Mouse (Mus musculus): ENCODE measurements around the gene Neb. TPM values are rescaled to one million over a fixed set of nuclear protein-coding genes. Genes with fewer than 3 reads are reported as not detected.

The Neb gene
- total and polyA plus RNA-seq, 3 experiments = 0.12 to 0.70 TPM; not detected in 1

DNA sequence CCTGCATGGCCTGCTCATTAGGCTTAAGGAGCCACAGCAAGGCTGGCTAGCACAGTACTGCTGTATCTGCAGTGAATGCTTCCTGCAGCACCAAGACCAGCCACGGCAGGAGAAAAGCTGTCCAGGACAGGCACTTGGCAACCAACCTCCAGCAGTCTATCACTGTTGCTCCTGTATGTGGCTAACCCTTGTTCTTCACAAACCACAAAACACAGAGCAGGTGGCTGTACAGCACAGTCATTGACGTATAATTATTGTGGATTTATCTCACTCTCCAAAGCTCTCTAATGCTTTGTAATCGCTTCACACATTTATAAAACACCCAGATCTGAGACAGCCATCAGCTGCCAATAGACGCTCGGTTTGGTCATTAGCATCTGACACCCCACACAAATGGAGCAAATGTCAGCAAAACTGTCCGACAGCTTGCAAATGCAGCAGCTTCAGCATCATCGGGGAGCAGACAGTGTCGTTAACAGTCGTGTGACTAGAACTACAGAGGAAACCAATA is 129.9 kb downstream of the Neb start:
- DNase-seq (ENCODE audit: low read depth, low spot score) = no peak

DNA sequence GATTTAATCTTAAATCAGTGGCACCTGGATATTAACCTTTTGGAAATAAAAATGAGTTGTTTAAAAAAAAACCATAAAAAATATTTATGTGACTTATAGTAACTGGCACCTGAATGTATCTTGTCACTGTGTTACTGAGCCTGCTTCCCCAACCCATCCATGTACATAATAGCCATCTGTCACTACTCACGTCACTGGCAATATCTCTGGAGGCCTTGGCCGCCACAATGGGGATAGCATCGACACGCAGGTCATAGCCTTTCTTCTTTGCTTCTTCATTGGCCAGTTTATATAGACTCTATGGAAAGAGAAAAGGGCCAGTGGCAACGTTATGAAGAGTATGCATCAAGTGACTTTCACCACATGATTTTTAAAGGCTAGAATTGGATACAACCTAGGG is 133.2 kb downstream of the Neb start:
- no peaks in the 10 kb centered on the region for H3K9me3 ChIP-seq (replicated peaks; ENCODE audit: insufficient read depth, low read length)

More for the DNA sequence above, 129.9 kb downstream of the Neb start:
- Histone ChIP-seq H3K4me3 (ENCODE audit: control insufficient read depth in 1 of 2, insufficient read depth in 1 of 2, low read depth in 2 of 2, low read length in 2 of 2) (no peak overlapping the region), H3K9ac (ENCODE audit: control insufficient read depth, low read depth, low read length, poor library complexity, severe bottlenecking) (no peak overlapping the region), H3K79me2 (ENCODE audit: control insufficient read depth, insufficient read depth, low read length, poor library complexity) (no peaks in the 10 kb centered on the region), H3K9me3 (replicated peaks; ENCODE audit: insufficient read depth, low read length) (no peaks in the 10 kb centered on the region), H3K27me3 (ENCODE audit: control insufficient read depth in 1 of 2, insufficient read depth in 2 of 2, low read length in 2 of 2) (no peaks in the 10 kb centered on the region), H3K36me3 (ENCODE audit: control insufficient read depth in 1 of 2, insufficient read depth in 2 of 2, low read length in 2 of 2) (no peaks in the 10 kb centered on the region), H3K27ac (ENCODE audit: control insufficient read depth, low read depth, low read length) (no peak overlapping the region), H3K4me1 (ENCODE audit: control insufficient read depth in 1 of 2, insufficient read depth in 2 of 2, low read length in 2 of 2) (no peaks in the 10 kb centered on the region)
- no peak for TF ChIP-seq E2F4 (IDR thresholded peaks at IDR 0.05; ENCODE audit: borderline replicate concordance, low read depth, low read length)

DNA sequence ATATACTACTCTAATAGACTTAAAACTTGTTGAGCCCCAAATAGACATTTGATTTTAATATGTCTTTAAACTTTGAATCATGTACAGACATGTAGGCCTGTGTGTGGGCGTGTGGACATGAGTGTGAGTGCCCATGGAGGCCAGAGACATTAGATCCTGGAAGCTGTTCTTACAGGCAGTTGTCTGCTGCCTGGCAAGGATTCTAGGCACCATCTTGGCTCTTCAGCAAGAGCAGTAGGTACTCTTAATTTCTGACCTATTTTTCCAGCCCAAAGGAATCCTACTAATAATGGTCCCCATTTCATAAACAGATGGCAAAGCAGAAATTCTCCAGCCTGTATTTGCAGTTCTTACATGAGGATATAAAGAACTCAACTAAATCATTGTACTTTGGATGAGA is 135.6 kb downstream of the Neb start:
- Histone ChIP-seq H3K27me3 (ENCODE audit: control insufficient read depth in 1 of 2, insufficient read depth in 2 of 2, low read length in 2 of 2) (no peaks in the 10 kb centered on the region), H3K79me2 (ENCODE audit: control insufficient read depth, insufficient read depth, low read length, poor library complexity) (no peaks in the 10 kb centered on the region), H3K4me3 (ENCODE audit: control insufficient read depth in 1 of 2, insufficient read depth in 1 of 2, low read depth in 2 of 2, low read length in 2 of 2) (no peak overlapping the region), H3K9ac (ENCODE audit: control insufficient read depth, low read depth, low read length, poor library complexity, severe bottlenecking) (no peak overlapping the region), H3K36me3 (ENCODE audit: control insufficient read depth in 1 of 2, insufficient read depth in 2 of 2, low read length in 2 of 2) (no peaks in the 10 kb centered on the region), H3K27ac (ENCODE audit: control insufficient read depth, low read depth, low read length) (no peak overlapping the region), H3K4me1 (ENCODE audit: control insufficient read depth in 1 of 2, insufficient read depth in 2 of 2, low read length in 2 of 2) (no peaks in the 10 kb centered on the region), H3K9me3 (replicated peaks; ENCODE audit: insufficient read depth, low read length) (no peaks in the 10 kb centered on the region)
- no peak for TF ChIP-seq POLR2AphosphoS2 (IDR thresholded peaks at IDR 0.05; ENCODE audit: low read length)
- TF ChIP-seq ELF1 (IDR thresholded peaks at IDR 0.05; ENCODE audit: low read depth, low read length) = no peak
- no peak for TF ChIP-seq POLR2AphosphoS5 (IDR thresholded peaks at IDR 0.05; ENCODE audit: borderline replicate concordance, low read depth, low read length)
- no peak for TF ChIP-seq EP300 (IDR thresholded peaks at IDR 0.05; ENCODE audit: low read depth in 1 of 2, low read length in 2 of 2)
- TF ChIP-seq MXI1 (IDR thresholded peaks at IDR 0.05; ENCODE audit: low read depth, low read length) = no peak
- TF ChIP-seq RAD21 (IDR thresholded peaks at IDR 0.05; ENCODE audit: low read depth, low read length) = no peak
- TF ChIP-seq TBP (IDR thresholded peaks at IDR 0.05; ENCODE audit: low read depth, low read length) = no peak
- no peak for TF ChIP-seq GABPA (IDR thresholded peaks at IDR 0.05; ENCODE audit: low read depth, low read length)
- TF ChIP-seq ZMIZ1 (IDR thresholded peaks at IDR 0.05; ENCODE audit: low read depth, low read length) = no peak
- no peak for TF ChIP-seq CHD1 (IDR thresholded peaks at IDR 0.05; ENCODE audit: low read depth, low read length)
- no peak for DNase-seq (ENCODE audit: low read depth, low spot score)

More for the DNA sequence above, 133.2 kb downstream of the Neb start:
- H3K4me3 ChIP-seq (ENCODE audit: control insufficient read depth in 1 of 2, insufficient read depth in 1 of 2, low read depth in 2 of 2, low read length in 2 of 2) = no peak overlapping the region
- H3K36me3 ChIP-seq (ENCODE audit: control insufficient read depth in 1 of 2, insufficient read depth in 2 of 2, low read length in 2 of 2) = no peaks in the 10 kb centered on the region
- TF ChIP-seq HCFC1 (IDR thresholded peaks at IDR 0.05; ENCODE audit: low read depth, low read length) = no peak
- TF ChIP-seq ZC3H11A (IDR thresholded peaks at IDR 0.05; ENCODE audit: low read depth, low read length) = no peak
- no peak for TF ChIP-seq NRF1 (IDR thresholded peaks at IDR 0.05; ENCODE audit: insufficient read depth, low read depth, low read length, poor library complexity, severe bottlenecking)
- no peak for TF ChIP-seq MXI1 (IDR thresholded peaks at IDR 0.05; ENCODE audit: low read depth, low read length)
- no peak for TF ChIP-seq MAZ (IDR thresholded peaks at IDR 0.05; ENCODE audit: low read depth, low read length)
- no peak for TF ChIP-seq SIN3A (IDR thresholded peaks at IDR 0.05; ENCODE audit: low read length)
- no peak for TF ChIP-seq RCOR1 (IDR thresholded peaks at IDR 0.05; ENCODE audit: low read depth, low read length)
- no peak for TF ChIP-seq ZNF384 (IDR thresholded peaks at IDR 0.05; ENCODE audit: low read depth, low read length)
- no peak for TF ChIP-seq SMC3 (IDR thresholded peaks at IDR 0.05; ENCODE audit: low read depth, low read length)
- TF ChIP-seq MAX (IDR thresholded peaks at IDR 0.05; ENCODE audit: low read length) = no peak
- TF ChIP-seq ELF1 (IDR thresholded peaks at IDR 0.05; ENCODE audit: low read depth, low read length) = no peak
- TF ChIP-seq CHD2 (IDR thresholded peaks at IDR 0.05; ENCODE audit: low read length) = no peak
- no peak for TF ChIP-seq POLR2AphosphoS2 (IDR thresholded peaks at IDR 0.05; ENCODE audit: low read length)
- no peak for TF ChIP-seq UBTF (IDR thresholded peaks at IDR 0.05; ENCODE audit: borderline replicate concordance, insufficient read depth, low read depth, low read length)
- TF ChIP-seq POLR2AphosphoS5 (IDR thresholded peaks at IDR 0.05; ENCODE audit: borderline replicate concordance, low read depth, low read length) = no peak
- no peaks in the 10 kb centered on the region for H3K79me2 ChIP-seq (ENCODE audit: control insufficient read depth, insufficient read depth, low read length, poor library complexity)
- no peak overlapping the region for H3K9ac ChIP-seq (ENCODE audit: control insufficient read depth, low read depth, low read length, poor library complexity, severe bottlenecking)
- no peak for DNase-seq (ENCODE audit: low read depth, low spot score)
- H3K4me1 ChIP-seq (ENCODE audit: control insufficient read depth in 1 of 2, insufficient read depth in 2 of 2, low read length in 2 of 2) = no peaks in the 10 kb centered on the region
- H3K27ac ChIP-seq (ENCODE audit: control insufficient read depth, low read depth, low read length) = no peak overlapping the region
- no peaks in the 10 kb centered on the region for H3K27me3 ChIP-seq (ENCODE audit: control insufficient read depth in 1 of 2, insufficient read depth in 2 of 2, low read length in 2 of 2)

Data from MEL (cell line).